Mouse (Mus musculus) common myeloid progenitor, adult 5-6 weeks (primary cell): ENCODE measurements around the gene Tnni1. TPM values are rescaled to one million over a fixed set of nuclear protein-coding genes. Genes with fewer than 3 reads are reported as not detected.
A peak's percentile ranks its signal among the peaks of the same experiment; 100 is the strongest.

Experiments
- ATAC-seq: replicated peaks from 2 replicates; pipeline ENCODE4 v1.8.0; 2016; ENCODE audit warnings: low read depth, mild to moderate bottlenecking, moderate TSS enrichment, inconsistent platforms; ENCODE audit not compliant: poor library complexity, severe bottlenecking
- total RNA-seq: library from RNA; stranded (forward); fragments of 200-1000, 187-1606 nt; gene quantifications from 2 replicates; pipeline ENCODE4 v1.2.3, GENCODE M21; 2017

Tnni1 gene
- total RNA-seq, 1 experiment from 2014 or later = not detected

DNA sequence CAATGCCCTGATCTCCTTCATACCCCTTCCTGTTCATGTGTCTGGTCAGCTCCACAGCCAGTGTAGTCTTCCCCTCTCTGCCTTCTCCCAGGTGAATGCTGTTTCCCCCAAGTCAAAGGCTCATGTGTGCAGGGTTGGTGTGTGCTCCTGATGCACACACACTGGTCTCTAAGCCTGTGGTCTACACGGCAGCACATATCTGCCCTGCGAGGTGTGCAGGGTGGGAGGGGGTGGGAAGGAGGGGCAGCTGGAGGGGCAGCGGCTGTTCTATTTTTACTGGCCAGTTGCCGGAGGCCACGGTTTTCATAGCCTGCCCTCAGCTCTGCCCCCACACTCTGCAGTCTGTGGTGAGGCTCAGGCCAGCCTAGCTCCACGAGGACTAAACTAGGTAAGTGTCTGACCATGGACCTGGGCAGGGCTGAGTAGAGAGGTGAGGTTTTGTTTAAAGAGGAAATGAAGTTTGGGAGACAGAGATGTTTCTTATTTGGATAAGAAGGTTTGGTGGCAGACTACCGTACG, 19.9 kb downstream of the Tnni1 start:
- ATAC-seq = no peak

DNA sequence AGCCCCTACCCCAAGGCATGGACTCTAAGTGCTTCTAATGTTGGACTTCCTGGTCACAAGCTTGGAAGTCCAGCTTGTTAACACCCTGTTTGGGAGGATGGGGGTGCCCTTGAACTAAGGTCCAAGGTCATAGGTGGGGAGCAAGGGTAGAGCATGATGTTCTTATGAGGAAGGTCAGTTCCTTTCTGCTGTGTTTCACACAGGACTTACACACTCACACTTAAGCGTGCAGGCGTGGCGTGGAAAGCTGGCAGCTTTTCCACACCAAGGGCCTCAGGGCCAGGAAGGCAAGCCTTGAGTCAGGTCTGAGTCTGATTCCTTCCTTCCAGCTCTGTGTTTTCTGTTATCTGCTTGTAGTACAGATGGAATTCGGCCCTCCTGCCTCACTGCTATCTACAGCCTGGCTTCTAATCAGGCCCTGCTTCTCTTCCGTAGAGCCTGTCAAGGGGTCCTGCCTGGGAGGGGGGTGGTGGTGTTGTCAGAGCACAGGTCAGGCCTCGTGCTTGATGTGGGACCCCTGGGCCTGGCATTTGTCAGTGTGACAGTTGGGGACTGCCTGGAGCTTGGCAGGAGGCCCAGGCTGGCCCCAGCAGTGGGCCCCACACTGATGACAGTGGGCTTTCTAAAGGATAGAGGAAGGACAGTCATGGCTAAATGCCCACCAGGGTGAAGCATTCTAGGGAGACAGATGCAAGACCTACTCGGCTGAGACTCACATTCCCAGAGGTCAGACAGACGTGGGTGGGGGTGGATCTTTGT, 21.1 kb downstream of the Tnni1 start:
- ATAC-seq = peak; percentile 28; the same call in 1 of the 2 replicates

DNA sequence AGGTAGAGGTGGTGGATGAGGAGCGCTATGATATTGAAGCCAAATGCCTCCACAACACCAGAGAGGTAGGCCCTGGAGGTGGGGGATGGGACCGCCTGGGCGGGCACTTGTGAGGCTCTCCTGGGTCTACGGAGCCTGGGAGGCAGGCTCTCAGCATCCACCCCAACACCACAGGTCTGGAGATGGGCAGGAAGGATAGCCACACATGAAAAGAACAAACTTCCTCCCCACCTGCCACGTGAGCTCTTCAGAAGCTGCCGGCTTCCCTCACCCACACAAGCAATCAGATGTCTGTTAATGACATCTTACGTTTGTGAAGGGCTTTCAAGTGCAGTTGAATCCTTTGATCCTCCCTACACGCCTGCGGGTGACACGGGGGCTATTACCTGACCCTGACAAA, 28.3 kb downstream of the Tnni1 start:
- no peak for ATAC-seq

DNA sequence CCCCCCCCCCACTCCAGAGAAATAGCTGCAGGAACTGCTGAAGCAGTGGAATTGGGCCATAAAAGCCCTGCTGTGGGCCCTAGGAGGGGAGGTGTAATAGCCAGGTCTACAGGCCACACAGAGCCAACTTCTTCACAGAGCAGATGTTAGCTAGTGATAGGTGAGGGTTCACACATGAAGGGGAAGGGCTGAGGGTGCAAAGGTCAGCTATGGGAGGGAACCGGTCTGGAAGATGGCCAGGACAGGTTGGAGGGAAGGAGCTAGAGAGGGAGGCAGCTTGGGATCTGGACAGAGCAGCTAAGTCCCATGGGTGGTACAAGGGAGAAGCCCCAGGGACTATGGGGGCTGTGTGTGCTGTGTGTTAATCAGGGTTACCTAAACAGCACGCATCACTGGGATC, 30.9 kb downstream of the Tnni1 start:
- no peak for ATAC-seq

DNA sequence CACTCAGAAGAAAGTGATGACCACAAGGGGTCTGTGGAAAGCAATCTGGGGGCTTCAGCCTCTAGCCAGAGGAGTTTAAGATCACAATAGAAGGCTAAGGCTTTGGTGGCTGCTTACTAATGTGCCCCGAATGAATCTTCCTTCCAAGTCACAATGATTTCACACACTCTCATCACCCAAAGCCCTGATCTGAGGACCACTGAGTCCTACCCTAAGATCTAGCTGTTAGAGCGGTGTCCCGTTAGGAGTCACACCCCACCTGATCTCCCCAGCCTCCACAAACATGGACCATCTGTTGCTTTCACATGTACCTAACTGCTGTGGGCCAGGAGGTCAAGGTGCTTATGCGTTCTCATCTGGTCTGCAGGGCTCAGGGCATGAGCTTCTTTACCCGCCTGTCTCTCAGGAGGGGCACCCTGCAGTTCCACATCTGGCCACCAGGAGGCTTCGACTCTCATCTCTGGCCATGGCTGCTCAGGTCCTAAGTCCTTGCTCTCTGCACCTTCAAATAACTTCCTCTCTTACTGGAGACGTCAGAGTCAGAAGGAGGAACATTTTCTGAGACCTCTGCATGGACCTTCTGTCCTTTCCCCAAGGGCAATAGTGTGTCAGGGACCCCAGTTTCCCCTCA, 31.9 kb downstream of the Tnni1 start:
- peak; percentile 80 for ATAC-seq

DNA sequence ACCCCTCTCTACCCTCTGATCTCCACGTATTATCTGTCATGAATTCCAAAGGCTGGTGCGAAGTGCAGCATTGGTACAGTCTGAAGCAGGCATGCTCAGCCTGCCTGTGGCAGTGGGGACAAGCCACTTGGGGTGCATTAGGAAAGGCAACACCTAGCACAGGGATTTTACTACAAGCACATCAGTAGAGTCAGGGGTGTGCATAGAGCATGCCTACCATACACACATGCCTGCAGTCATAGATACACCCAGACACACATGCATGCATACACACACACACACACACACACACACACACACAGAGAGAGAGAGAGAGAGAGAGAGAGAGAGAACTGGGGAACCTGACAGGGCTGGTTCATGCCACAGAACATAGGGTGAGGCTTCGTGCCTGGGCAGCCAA, 33.0 kb downstream of the Tnni1 start:
- no peak for ATAC-seq

DNA sequence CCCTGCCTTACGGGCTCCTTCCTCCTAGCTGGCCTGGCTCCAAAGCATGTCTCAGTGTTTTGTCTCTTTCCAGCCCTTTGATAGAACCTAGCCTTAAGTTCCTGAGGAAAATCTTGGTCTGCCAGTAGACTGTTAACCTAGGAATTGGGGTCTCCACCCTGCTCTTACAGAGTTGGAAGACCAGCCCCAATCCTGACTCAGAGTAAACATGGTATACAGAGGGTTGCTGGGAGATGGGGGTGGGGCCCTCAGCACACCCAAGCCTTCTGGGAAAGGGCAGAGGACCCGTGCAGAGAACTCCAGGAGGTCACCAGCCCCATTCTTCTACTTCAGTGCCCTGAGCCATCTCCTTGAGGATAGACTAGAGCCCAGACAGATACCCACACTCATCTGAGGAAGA, 33.4 kb downstream of the Tnni1 start:
- no peak for ATAC-seq

DNA sequence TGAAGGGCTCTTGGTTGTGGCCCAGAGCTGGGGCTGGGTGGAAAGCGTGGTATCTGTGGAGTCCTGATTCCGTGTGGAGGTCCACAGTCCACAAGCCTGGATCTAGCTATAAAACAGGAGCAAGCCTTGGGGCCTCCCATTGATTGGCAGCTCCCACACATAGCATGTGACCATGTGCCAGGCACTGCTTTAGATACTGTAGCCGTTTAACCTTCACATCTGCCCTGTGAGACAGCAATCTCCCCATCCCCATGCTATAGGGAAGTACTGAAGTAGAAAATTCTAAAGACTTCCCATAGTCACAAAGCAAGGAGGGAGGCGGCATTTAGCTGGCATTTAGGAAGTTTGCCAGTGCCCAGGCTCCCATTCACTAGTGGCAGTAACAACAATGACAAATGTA, 33.8 kb downstream of the Tnni1 start:
- ATAC-seq = no peak

DNA sequence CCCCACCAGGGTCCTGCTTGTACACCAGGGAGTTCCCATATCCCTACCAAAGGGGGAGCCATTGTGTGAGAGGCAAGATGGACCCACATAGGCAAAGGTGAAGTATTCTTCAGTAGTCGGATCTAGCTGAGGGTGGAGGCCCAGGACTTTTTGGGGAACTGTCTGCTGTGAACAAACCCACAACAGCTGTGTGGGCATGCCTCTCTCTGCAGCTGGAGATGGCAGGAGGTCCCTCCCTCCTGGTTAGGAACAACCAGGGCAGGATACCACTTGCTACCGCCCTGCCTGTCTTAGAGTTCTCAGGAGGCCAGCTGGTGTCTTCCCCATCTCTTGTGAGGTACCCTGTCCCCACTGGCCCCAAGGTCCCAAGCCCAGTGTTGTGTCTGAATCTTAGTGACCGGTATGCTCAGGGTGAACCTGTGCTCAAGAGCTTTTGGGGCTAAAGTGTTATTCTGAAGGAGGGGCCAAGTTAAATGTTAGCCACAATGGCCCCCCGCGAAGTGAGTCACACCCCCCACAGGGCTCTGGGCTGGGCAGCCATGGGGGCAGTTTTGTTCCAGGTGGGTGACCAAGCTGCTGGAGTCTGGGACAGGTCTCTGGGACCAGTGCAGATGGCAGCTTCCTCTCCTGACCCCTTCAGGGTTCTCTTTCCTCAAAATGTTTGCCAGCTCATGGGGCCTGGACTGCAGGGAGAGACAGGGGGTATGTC, 34.6 kb downstream of the Tnni1 start:
- ATAC-seq = peak; percentile 67

DNA sequence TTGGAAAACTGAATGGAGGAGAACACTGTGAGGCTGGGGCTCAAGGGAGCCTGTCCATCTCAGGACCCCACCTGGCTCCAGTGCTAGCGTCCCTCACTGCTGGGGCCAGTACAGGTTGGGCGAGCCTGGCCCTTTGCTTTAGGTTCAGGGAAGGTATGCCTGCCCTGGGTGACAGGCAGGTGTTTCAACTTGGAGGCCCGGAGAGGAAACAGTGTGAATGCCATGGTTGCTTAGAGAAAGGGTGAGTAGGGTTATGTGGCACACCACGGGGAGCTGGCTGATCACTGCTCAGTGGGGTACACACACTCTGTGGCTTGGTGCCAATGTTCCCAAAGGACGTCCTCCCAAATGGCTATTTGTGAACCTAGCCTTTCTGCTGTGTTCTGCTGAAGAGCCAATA, 35.3 kb downstream of the Tnni1 start:
- ATAC-seq = no peak

DNA sequence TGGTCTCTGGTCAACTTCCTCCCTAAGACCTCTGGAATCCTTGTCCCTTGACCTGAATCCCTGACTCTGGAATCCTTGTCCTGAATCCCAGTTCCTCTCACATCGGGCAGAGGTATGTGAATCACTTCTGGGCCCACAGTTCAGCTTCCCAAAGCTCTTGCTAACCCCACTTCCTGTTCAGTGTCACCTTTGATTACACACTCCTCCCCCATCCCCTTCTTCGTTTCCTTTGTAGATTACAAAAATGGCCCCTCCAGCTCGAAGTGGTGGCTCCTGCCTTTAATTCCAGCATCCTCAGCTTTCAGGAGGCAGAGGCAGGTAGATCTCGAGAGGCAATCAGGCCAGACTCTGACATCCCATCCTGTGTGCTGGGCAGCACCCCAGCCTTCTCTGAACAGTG, 38.4 kb downstream of the Tnni1 start:
- no peak for ATAC-seq

DNA sequence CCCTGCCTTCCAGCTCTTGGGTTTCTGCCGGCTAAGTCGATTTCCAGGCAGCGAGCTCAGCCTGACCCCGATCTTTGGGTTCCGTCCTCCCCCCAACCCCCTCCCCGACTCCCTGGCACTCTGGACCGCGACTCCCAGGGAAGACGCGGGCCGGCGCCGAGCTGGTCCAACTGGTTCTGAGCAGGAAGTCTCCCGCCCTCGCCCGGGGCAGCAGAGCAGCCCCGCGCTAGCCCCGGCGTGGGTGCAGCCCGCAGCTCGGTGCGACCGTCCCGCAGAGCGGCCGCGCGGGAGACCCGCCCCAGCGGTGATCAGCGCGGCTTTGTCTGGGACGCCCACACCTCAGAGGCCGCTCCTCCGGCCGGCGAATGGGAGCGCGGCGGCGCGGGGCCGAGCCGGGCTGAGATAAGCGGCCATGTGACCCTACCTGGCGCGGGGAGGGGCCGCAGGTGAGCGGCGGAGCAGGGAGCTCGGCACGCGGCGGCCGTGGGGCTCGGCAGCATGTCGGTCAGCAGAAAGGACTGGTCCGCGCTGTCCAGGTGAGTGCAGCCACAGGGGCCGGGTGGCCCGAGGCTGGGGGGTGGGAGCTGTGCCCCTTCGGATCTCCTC, 39.4 kb downstream of the Tnni1 start, which contains the start of gene Lad1:
TSS of gene Lad1 (plus strand) at position 118 of the 606 bp plus-strand sequence.
- ATAC-seq = no peak

DNA sequence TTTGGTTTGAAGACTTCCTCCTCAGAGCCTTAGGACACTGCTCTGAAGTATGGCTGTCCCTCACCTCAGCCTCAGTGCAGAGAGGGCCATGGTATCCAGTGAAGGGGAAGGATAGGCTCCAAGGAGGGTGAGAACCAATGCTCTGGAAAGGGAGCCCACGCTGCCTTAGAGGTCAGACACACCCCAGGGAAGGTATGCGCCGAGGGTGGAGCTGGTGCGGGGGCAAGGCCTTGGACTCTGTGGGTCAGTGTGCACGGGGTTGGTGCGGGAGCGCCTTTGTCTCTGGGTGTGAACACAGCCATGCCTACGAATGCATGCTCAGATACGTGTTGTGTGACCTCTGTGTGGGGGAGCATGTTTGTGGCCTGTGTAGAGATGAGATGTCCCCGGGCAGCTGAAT, 40.8 kb downstream of the Tnni1 start:
- no peak for ATAC-seq

DNA sequence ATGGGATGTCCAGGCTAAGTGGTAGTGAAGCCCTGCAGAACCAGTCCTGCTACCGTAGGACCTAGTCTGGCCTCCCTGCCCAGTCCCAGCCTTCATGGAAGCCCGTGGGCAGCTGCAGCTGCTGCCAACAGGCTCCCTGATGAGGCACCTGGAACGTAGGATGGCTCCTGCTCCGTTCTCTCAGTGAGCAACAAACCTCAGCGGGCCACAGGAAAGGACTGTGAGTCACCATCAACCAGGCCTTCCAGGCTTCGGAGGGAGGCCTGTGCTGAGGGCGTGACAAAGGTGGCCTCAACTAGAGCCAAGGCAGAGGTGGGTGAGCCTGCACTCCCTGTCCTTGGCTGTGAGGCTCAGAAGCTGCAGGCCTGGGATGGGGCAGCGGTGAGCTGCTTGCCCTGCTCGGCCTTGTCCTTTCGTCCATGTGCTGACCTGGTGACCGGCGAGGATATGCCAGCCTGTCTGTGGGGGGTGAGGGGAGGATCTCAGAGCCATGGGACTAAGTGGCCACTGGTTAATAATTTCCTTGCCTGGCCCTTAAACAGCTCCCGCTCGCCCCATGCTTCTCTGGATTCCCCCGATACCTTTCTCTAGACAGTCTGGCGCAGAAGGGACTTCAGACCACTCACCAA, 41.6 kb downstream of the Tnni1 start:
- ATAC-seq = no peak

DNA sequence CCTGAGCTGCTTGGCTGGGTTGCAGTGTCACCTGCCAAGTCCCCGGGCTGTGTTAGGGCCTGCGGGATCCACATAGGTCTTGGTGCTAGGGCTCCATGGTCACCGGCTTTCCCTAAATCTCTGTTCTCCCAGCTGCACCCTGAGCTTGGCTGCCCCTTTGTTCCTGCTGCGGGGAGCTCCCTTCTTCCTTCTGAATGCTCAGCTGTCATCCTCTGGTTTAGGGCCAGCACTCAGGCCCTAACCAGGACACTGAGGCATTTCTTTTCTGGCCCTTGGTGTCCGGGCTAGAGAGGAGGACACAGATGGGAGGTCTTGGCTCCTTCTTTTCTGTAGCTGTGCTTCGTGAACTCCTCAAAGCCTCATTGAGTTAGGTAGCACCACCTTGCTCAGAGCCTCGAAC, 42.5 kb downstream of the Tnni1 start:
- ATAC-seq = no peak

DNA sequence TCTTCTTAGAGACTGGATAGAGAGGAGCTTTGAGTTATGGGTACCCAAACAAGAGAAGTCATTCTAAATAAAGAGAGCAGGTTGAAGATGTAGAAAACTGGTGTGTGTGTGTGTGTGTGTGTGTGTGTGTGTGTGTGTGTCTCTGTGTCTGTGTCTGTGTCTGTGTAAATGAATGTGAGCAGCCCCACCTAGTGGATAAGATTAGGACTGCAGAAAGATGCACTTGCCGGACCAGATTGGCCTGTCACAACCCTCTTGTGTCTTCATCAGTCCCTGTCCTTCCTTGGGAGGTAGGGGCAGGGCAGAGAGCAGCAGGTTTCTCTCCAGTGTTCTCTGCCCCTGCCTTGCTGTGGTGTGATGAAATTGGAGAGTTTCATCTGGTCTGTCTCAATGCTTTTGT, 49.7 kb downstream of the Tnni1 start:
- peak; percentile 80 for ATAC-seq

DNA sequence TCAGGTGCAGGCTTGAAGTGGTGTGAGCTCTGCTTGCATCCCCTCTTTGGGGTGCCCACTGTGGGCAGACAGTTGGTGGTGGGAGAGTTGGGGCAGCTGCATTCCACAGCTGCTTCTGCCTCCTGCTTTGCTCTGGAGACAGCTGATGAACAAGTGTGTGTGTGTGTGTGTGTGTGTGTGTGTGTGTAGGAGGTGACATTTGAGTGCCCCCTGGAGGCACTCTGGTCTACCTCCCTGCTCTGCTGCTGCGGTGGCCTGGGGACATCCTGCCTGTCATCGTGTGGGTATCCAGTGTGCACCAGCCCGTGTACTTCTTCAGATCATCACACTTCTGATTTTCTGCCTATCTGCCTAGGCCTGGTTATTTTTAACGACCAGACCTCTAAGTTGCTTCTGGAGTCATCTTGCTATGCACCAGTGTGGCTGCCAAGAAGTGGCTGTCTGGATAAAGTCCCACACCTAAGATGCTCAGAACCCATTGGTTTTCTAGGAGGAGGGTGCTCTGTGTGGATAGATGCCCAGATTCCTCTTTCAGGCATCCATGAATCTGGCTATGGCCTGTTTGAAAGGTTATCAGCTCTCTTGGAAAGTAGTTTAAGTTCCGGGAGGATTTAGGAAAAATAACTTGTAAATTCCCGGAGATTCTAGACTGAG, 55.1 kb downstream of the Tnni1 start:
- ATAC-seq = no peak

DNA sequence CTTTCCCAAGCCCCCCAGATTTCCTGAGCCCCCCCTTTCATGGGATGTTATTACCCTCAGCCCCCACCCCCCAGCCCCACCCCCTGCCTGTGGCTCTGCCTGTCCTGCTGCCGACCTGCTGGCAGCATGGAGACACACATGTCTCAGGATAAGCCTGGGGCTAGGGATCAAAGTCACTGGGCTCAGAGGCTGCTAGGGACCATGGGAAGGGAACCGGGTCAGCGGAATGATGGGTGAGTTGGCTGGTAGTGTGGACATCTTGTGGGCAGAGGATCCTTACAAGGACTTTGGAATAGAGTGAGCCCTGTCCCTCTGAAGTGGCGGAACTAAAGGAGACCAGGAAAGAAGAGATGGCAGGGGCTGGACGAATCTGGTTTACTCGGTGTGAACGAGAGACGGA, 55.7 kb downstream of the Tnni1 start:
- no peak for ATAC-seq

DNA sequence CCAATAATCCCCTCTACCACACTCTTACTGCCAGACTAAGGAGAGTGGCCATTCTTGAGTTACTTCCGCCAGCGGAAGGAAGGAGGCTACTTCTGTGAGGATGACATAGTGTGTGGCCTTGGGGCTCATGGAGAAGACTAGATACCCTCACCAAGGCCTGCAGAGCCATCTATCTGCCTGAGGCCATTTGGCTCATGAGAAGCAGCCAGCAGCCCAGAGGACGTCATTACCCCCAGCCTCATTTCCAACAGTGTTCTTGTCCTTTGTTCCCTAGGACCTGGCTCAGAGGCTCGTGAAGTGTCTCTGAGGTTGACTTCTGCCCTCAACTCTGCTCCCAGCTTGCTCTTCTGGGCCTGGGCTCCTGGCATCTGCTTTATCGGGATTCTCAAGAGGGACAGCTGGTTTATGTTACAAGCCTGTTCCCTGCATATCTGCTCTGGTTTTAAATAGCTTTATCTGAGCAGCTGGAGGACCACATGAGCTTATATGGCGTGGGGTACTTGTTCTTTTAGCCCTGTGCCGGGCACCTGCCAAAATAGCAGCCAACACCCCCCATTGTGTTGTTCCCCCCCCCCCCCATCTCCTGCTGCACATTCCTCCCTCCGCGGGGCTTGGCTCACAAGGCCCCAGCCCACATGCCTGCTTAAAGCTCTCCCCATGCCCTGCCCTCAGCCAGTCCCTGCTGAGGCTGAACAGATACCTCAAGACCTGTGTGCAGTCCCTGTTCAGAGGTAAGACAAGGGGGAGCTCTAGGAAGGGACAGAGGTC, 56.7 kb downstream of the Tnni1 start, which contains the start of gene Tnnt2:
TSS of gene Tnnt2 (plus strand) at position 639 of the 768 bp plus-strand sequence.
- no peak for ATAC-seq
